Comparison of ENCODE assay signal across 9 mouse cellular contexts in the genomic region with DNA sequence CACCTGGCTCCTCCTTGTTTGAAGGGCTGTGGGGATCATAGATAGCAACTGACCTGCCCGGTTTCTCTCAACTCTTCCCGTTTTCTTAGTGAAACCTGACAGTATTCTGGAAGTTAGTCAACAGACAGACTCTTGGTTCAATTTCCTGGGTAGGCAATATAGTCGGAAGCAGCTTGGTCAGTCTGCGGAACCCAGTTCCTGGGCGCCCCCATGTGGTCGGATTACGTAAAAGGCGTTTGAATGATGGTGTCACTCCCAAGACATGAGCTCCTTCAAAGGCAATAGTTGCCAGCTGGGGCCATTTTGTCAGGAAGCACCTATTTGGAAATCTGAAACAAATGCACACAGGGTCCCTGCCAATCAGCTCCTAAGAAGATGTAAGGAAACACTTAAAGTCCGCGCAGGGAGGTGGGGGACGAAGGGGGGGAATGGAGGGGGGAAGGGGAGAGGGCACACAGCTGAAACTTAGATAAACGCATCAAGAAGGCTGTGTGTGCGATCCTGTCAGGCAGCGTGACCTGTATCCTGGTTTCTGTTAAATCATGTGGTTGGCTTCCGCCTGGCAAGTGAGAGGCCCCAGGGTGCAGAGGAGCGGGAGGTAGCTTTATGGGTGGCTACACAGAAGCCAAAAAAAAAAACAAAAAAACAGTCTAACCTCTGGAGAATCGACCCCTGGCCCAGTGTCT.
DNase-seq lines count a peak whose midpoint lies in the region; ATAC-seq and TF ChIP-seq lines count a peak whose summit lies in the region.
"Had no signal": no experiment of that assay in that cellular context is flagged by ENCODE, and none has a peak within 500 bp of the region (broad histone marks: within the 10 kb centered on the region; RNA-seq: fewer than 3 reads in every experiment).

No protein-coding gene starts in this region.

- TF ChIP-seq EP300 in lung, postnatal 0 days (IDR thresholded peaks at IDR 0.05): no peak

- H3K27me3 ChIP-seq in liver, embryonic 12.5 days (replicated peaks): peaks cover 6% of the 10 kb centered on the region; the same call in 1 of the 2 replicates
- no peaks in the 10 kb centered on the region for H3K27me3 ChIP-seq in kidney, postnatal 0 days (ENCODE audit: insufficient read depth, low read length)
- H3K27me3 ChIP-seq in lung, postnatal 0 days (replicated peaks; ENCODE audit: insufficient read depth, low read length): no peaks in the 10 kb centered on the region

- H3K4me3 ChIP-seq in liver, embryonic 12.5 days: no peak overlapping the region
- H3K4me3 ChIP-seq in brown adipose tissue, adult 24 weeks (ENCODE audit: insufficient read depth, low read depth, low read length): no peak overlapping the region
- no peak overlapping the region for H3K4me3 ChIP-seq in kidney, postnatal 0 days (replicated peaks; ENCODE audit: low read depth, low read length)
- no peak overlapping the region for H3K4me3 ChIP-seq in lung, postnatal 0 days (ENCODE audit: low read depth, low read length)
- H3K4me3 ChIP-seq: erythroblast, embryonic 14.5 days had no signal

- no peaks in the 10 kb centered on the region for H3K9me3 ChIP-seq in liver, embryonic 12.5 days (replicated peaks)
- H3K9me3 ChIP-seq in kidney, postnatal 0 days (replicated peaks; ENCODE audit: low read length): no peaks in the 10 kb centered on the region
- H3K9me3 ChIP-seq in lung, postnatal 0 days (ENCODE audit: low read length): no peaks in the 10 kb centered on the region

- H3K27ac ChIP-seq in liver, embryonic 12.5 days: no peak overlapping the region
- H3K27ac ChIP-seq in brown adipose tissue, adult 24 weeks (replicated peaks; ENCODE audit: low read depth, low read length): peak overlapping the region; percentile 77
- H3K27ac ChIP-seq in kidney, postnatal 0 days: peak overlapping the region; percentile 93
- H3K27ac ChIP-seq in lung, postnatal 0 days (ENCODE audit: low read length): 0 out of 2 replicates have a peak overlapping the region, but pooled peaks have one; percentile 38

- no peak for ATAC-seq in liver, embryonic 12.5 days
- no peak; the same call in 1 of the 2 replicates for ATAC-seq in kidney, postnatal 0 days (replicated peaks; ENCODE audit: low FRiP score, low read depth)
- peak; percentile 58 for ATAC-seq in lung, postnatal 0 days

- H3K9ac ChIP-seq in liver, embryonic 12.5 days: no peak overlapping the region
- peak overlapping the region; percentile 40; the same call in 1 of the 2 replicates for H3K9ac ChIP-seq in kidney, postnatal 0 days (ENCODE audit: low read depth, low read length)
- H3K9ac ChIP-seq in lung, postnatal 0 days (replicated peaks; ENCODE audit: low read depth): no peak overlapping the region

- peaks cover 29% of the 10 kb centered on the region for H3K4me1 ChIP-seq in liver, embryonic 12.5 days
- H3K4me1 ChIP-seq in brown adipose tissue, adult 24 weeks (ENCODE audit: control insufficient read depth, insufficient read depth, insufficient read length, low read length): peaks cover 6% of the 10 kb centered on the region
- peaks cover 26% of the 10 kb centered on the region for H3K4me1 ChIP-seq in kidney, postnatal 0 days (replicated peaks; ENCODE audit: insufficient read depth, low read length)
- H3K4me1 ChIP-seq in lung, postnatal 0 days (ENCODE audit: insufficient read depth, low read depth, low read length): peaks cover 18% of the 10 kb centered on the region

- peak; percentile 83 for TF ChIP-seq CTCF in kidney, postnatal 0 days (IDR thresholded peaks at IDR 0.05; ENCODE audit: low read depth)
- peak; percentile 75 for TF ChIP-seq CTCF in lung, postnatal 0 days (IDR thresholded peaks at IDR 0.05)

- H3K4me2 ChIP-seq in liver, embryonic 12.5 days: no peak overlapping the region
- no peak overlapping the region for H3K4me2 ChIP-seq in kidney, postnatal 0 days (ENCODE audit: low read length)
- H3K4me2 ChIP-seq in lung, postnatal 0 days (replicated peaks; ENCODE audit: low read depth, low read length): 0 out of 2 replicates have a peak overlapping the region, but pooled peaks have one; percentile 20

- DNase-seq in liver: peak; percentile 77
- DNase-seq in heart, adult 8-10 months (ENCODE audit: low spot score): peak; percentile 69
- peak; percentile 97 for DNase-seq in kidney, postnatal 0 days (ENCODE audit: low spot score)
- peak; percentile 92 for DNase-seq in lung, postnatal 0 days (ENCODE audit: low spot score)
- DNase-seq in retina, postnatal 1 day: peak; percentile 81
- DNase-seq in urinary bladder, postnatal 14 days (ENCODE audit: low spot score): peak; percentile 89

- H3K36me3 ChIP-seq in liver, embryonic 12.5 days: no peaks in the 10 kb centered on the region
- H3K36me3 ChIP-seq in kidney, postnatal 0 days (ENCODE audit: insufficient read depth, low read length): no peaks in the 10 kb centered on the region
- H3K36me3 ChIP-seq in lung, postnatal 0 days (ENCODE audit: insufficient read depth, low read length): no peaks in the 10 kb centered on the region

- WGBS in liver, embryonic 12.5 days (ENCODE audit: insufficient replicate concordance): 22% methylated on average over 17 of the region's 17 CpGs
- 14% methylated on average over 17 of the region's 17 CpGs for WGBS in kidney, postnatal 0 days
- 18% methylated on average over 17 of the region's 17 CpGs for WGBS in lung, postnatal 0 days
